13 mouse cellular contexts compared by ENCODE assay signal in genomic region chr12:44675003-44675402, GRCm38 (mm10).
DNase-seq lines count a peak whose midpoint lies in the region; ATAC-seq lines count a peak whose summit lies in the region.
"Had no signal": no experiment of that assay in that cellular context is flagged by ENCODE, and none has a peak within 500 bp of the region (broad histone marks: within the 10 kb centered on the region; RNA-seq: fewer than 3 reads in every experiment).

No protein-coding gene starts in this region.

- DNase-seq in adrenal gland, postnatal 14 days, result peak; percentile 4
- no peak for DNase-seq in adrenal gland, adult 2 months
- peak; percentile 27 for DNase-seq in kidney, adult 9 months
- DNase-seq in Muller cell, postnatal 12 days (ENCODE audit: inconsistent ontology term), result peak; percentile 15
- DNase-seq in kidney, postnatal 10 days, result peak; percentile 41
- DNase-seq in gastrocnemius, postnatal 10 days, result no peak
- DNase-seq in spleen, postnatal 10 days (ENCODE audit: low spot score in 2 of 2), result no peak
- DNase-seq: B cell, adult 2 months; gastrocnemius, postnatal 14 days had no signal

- H3K27ac ChIP-seq in kidney, embryonic 15.5 days, result no peak overlapping the region
- H3K27ac ChIP-seq: embryonic facial prominence, embryonic 15.5 days; limb, embryonic 12.5 days; midbrain, embryonic 12.5 days had no signal

- H3K4me3 ChIP-seq in kidney, embryonic 15.5 days (replicated peaks), result no peak overlapping the region
- H3K4me3 ChIP-seq: embryonic facial prominence, embryonic 15.5 days; limb, embryonic 12.5 days; midbrain, embryonic 12.5 days had no signal

- H3K27me3 ChIP-seq in kidney, embryonic 15.5 days, result no peaks in the 10 kb centered on the region
- H3K27me3 ChIP-seq: embryonic facial prominence, embryonic 15.5 days; limb, embryonic 12.5 days; midbrain, embryonic 12.5 days had no signal

- ATAC-seq in kidney, embryonic 15.5 days (replicated peaks; ENCODE audit: low FRiP score), result no peak

- no peaks in the 10 kb centered on the region for H3K4me1 ChIP-seq in kidney, embryonic 15.5 days
- H3K4me1 ChIP-seq: embryonic facial prominence, embryonic 15.5 days; limb, embryonic 12.5 days; midbrain, embryonic 12.5 days had no signal

- H3K9ac ChIP-seq in kidney, embryonic 15.5 days, result no peak overlapping the region
- H3K9ac ChIP-seq: embryonic facial prominence, embryonic 15.5 days; limb, embryonic 12.5 days; midbrain, embryonic 12.5 days had no signal

- H3K36me3 ChIP-seq in kidney, embryonic 15.5 days, result no peaks in the 10 kb centered on the region
- H3K36me3 ChIP-seq: embryonic facial prominence, embryonic 15.5 days; limb, embryonic 12.5 days; midbrain, embryonic 12.5 days had no signal

- no peak overlapping the region for H3K4me2 ChIP-seq in kidney, embryonic 15.5 days
- H3K4me2 ChIP-seq: embryonic facial prominence, embryonic 15.5 days; limb, embryonic 12.5 days; midbrain, embryonic 12.5 days had no signal

- H3K9me3 ChIP-seq in kidney, embryonic 15.5 days (replicated peaks), result no peaks in the 10 kb centered on the region
- H3K9me3 ChIP-seq: embryonic facial prominence, embryonic 15.5 days; limb, embryonic 12.5 days; midbrain, embryonic 12.5 days had no signal

Comparison
In these comparisons a context has a peak if more than half of its experiments do, and no peak if none do; other contexts are left out.
1. DNase-seq: peak in adrenal gland, postnatal 14 days (single experiment), kidney, adult 9 months (single experiment), Muller cell, postnatal 12 days (single experiment) and kidney, postnatal 10 days (single experiment); none in adrenal gland, adult 2 months (single experiment), gastrocnemius, postnatal 10 days (single experiment) and spleen, postnatal 10 days (0 of 2).